Mouse (Mus musculus) MN1 (cell line): ENCODE measurements at regions not wholly inside any gene's neighbourhood (a gene's known extent, or its start where the extent isn't known, plus 50 kb on each side); places are given as distances from the start of the nearest gene placed in this dataset.
A peak's percentile ranks its signal among the peaks of the same experiment; 100 is the strongest.
"Not testable (repeated sequence)": the region's sequence is repeated elsewhere in the genome, so short reads cannot be mapped to it uniquely, and the experiment has no call there.

Experiments used
- DNase-seq: peaks from one replicate; pipeline ENCODE4 v3.0.0-alpha.2; 2016; ENCODE audit warnings: low spot score

- no peak for DNase-seq
These were observed 475.9 kb downstream of the Zfp704 start for GRCm38 (mm10) chr3:9133991-9134390.

GRCm38 (mm10) chr3:9132104-9132751, 477.7 kb downstream of the Zfp704 start:
- DNase-seq, result no peak

GRCm38 (mm10) chr3:9131366-9131765, 478.5 kb downstream of the Zfp704 start:
- no peak for DNase-seq

GRCm38 (mm10) chr3:9128407-9128806, 481.5 kb downstream of the Zfp704 start:
- no peak for DNase-seq

GRCm38 (mm10) chr3:9123079-9123478, 486.8 kb downstream of the Zfp704 start:
- DNase-seq, result peak; percentile 60

- DNase-seq, result peak; percentile 15
These were observed 492.0 kb downstream of the Zfp704 start for GRCm38 (mm10) chr3:9117913-9118312.

GRCm38 (mm10) chr3:9113410-9113809, 496.5 kb downstream of the Zfp704 start:
- DNase-seq, result no peak

- DNase-seq, result no peak
These were observed 499.1 kb downstream of the Zfp704 start for GRCm38 (mm10) chr3:9110741-9111140.

- no peak for DNase-seq
These were observed 499.9 kb downstream of the Zfp704 start for GRCm38 (mm10) chr3:9109991-9110390.

GRCm38 (mm10) chr3:9109485-9109884, 500.4 kb downstream of the Zfp704 start:
- DNase-seq, result no peak

- no peak for DNase-seq
These were observed 502.0 kb downstream of the Zfp704 start for GRCm38 (mm10) chr3:9107766-9108410.

- DNase-seq, result no peak
These were observed 504.5 kb downstream of the Zfp704 start for GRCm38 (mm10) chr3:9105191-9105926.

- no peak for DNase-seq
These were observed 506.4 kb downstream of the Zfp704 start for GRCm38 (mm10) chr3:9103456-9103855.

- no peak for DNase-seq
These were observed 508.6 kb downstream of the Zfp704 start for GRCm38 (mm10) chr3:9101240-9101639.

- no peak for DNase-seq
These were observed 509.1 kb downstream of the Zfp704 start for GRCm38 (mm10) chr3:9100761-9101160.

- no peak for DNase-seq
These were observed 511.4 kb downstream of the Zfp704 start for GRCm38 (mm10) chr3:9098441-9098840.

GRCm38 (mm10) chr3:9084134-9084533, 525.8 kb downstream of the Zfp704 start:
- no peak for DNase-seq

- DNase-seq, result no peak
These were observed 527.8 kb downstream of the Zfp704 start for GRCm38 (mm10) chr3:9082061-9082460.

- DNase-seq, result no peak
These were observed 531.7 kb downstream of the Zfp704 start for GRCm38 (mm10) chr3:9078201-9078600.

GRCm38 (mm10) chr3:9076696-9077095, 533.2 kb downstream of the Zfp704 start:
- DNase-seq, result peak; percentile 76

- DNase-seq, result not testable (repeated sequence)
These were observed 537.4 kb downstream of the Zfp704 start for GRCm38 (mm10) chr3:9072471-9072870.

GRCm38 (mm10) chr3:9067048-9067447, 542.8 kb downstream of the Zfp704 start:
- DNase-seq, result peak; percentile 61

GRCm38 (mm10) chr3:9066374-9066773, 543.5 kb downstream of the Zfp704 start:
- DNase-seq, result no peak
